Mouse (Mus musculus): ENCODE data around the gene Cdc5l.

DNA sequence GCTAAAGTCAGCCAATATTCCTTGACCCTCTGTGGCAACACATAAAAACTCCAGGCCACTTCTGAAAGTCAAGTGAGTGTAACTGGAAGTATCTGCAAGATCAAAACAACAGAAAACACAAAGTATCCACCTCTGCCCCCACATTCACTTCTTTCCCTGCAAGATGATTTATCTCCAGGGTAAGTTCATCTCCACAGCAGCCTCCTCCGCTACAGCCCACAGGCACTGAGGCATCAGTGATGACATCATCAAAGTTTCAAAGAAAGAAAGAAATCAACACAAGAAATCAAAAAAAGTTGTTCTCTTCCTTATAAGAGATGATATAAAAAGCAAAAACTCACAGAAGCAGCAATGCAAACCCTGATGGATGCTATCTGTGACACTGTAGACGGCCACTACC is 24.8 kb downstream of the Cdc5l start:
- TF ChIP-seq CTCF (conservative IDR thresholded peaks at IDR 0.05; ENCODE audit: low read length): no peak
- TF ChIP-seq NANOG (IDR thresholded peaks at IDR 0.05; ENCODE audit: borderline replicate concordance, low read length): no peak
- no peak for TF ChIP-seq POU5F1 (IDR thresholded peaks at IDR 0.05; ENCODE audit: borderline replicate concordance, low read length)

All from E14TG2a.4 (cell line).